Mouse (Mus musculus) forebrain, embryonic 15.5 days (tissue): ENCODE measurements around the gene Zswim3. TPM values are rescaled to one million over a fixed set of nuclear protein-coding genes. Genes with fewer than 3 reads are reported as not detected.
"Not testable (repeated sequence)": the region's sequence is repeated elsewhere in the genome, so short reads cannot be mapped to it uniquely, and the experiment has no call there.

Experiments used
- ATAC-seq: fragments of 200-750 bp; cut with Nextera tagmentation; replicated peaks from 2 replicates; pipeline ENCODE4 v1.8.0; 2017; ENCODE audit warnings: mild to moderate bottlenecking, moderate TSS enrichment, moderate library complexity
- H3K27ac ChIP-seq: fragments of 300-500 bp; sonication (generic); replicated peaks from 2 replicates; pipeline ENCODE4 v1.5.1; 2015; ENCODE audit warnings: mild to moderate bottlenecking, inconsistent platforms
- H3K27me3 ChIP-seq: fragments of 300-500 bp; sonication (generic); 2 replicates; pipeline ENCODE4 v1.6.1; 2015; ENCODE audit warnings: inconsistent platforms
- H3K36me3 ChIP-seq: fragments of 300-500 bp; sonication (generic); 2 replicates; pipeline ENCODE4 v1.6.1; 2015; ENCODE audit warnings: mild to moderate bottlenecking, inconsistent platforms
- H3K4me1 ChIP-seq: fragments of 300-500 bp; sonication (generic); 2 replicates; pipeline ENCODE4 v1.6.1; 2015; ENCODE audit warnings: inconsistent platforms
- H3K4me2 ChIP-seq: fragments of 300-500 bp; sonication (generic); replicated peaks from 2 replicates; pipeline ENCODE4 v1.6.1; 2015; ENCODE audit warnings: mild to moderate bottlenecking, inconsistent platforms
- H3K4me3 ChIP-seq: fragments of 300-500 bp; sonication (generic); 2 replicates; pipeline ENCODE4 v1.5.1; 2015; ENCODE audit warnings: mild to moderate bottlenecking, inconsistent platforms
- H3K9ac ChIP-seq: fragments of 300-500 bp; sonication (generic); replicated peaks from 2 replicates; pipeline ENCODE4 v1.6.1; 2015; ENCODE audit warnings: mild to moderate bottlenecking, inconsistent platforms
- H3K9me3 ChIP-seq: fragments of 300-500 bp; sonication (generic); 2 replicates; pipeline ENCODE4 v1.6.1; 2016; ENCODE audit warnings: inconsistent platforms
- WGBS: fragments of 180-500 bp; shearing (Covaris S2); methylation state at CpG from one replicate; pipeline ENCODE4 v1.1.7; 2015; ENCODE audit warnings: mixed read lengths; 5-methylcytosine and 5-hydroxymethylcytosine counted together
- polyA plus RNA-seq: library from polyadenylated mRNA; unstranded; fragments of >200 nt; fragmentation: Nextera tagmentation; extraction: Ambion mirVana; gene quantifications from 2 replicates; pipeline ENCODE4 v1.2.1, GENCODE M21; 2015

Gene Zswim3
- polyA plus RNA-seq, 1 experiment from 2014 or later, result 14.5 TPM

DNA sequence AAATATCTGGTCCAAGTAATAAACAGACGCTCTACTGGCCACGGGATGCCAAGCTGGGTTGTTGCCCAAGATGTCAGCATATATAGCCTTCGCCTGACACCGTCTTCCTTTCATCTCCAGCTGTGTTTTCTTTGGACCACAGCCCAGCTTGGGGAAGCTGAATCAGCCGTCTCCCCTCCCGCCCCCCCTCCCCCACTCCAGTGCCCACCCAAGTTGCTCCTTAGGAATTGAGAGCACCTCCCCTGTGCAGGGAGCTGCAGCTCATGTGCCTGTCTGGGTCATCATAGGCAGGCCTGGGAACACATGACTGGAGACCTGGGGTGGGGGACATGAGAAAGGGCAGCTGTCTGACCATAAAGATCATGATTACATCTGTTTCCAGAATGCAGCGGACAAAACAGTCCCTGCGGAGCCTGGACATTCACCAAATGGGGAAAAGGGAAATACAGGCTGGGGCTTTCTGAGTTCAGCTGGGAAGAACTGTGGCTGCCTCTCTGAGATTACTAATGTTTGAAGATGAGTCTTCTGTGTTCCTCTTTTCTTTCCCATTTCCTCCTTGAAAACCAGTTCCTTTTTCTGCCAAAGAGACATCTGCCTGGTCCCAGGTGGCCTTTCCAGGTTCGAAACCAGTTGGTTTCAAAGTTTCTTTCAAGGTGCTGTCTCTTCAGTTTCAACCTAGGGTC lies 57.4 kb downstream of the Zswim3 start:
- no peak for ATAC-seq
- H3K4me1 ChIP-seq, result peaks cover 19% of the 10 kb centered on the region
- no peak overlapping the region for H3K4me3 ChIP-seq
- peaks cover 14% of the 10 kb centered on the region; the same call in 1 of the 2 replicates for H3K27me3 ChIP-seq
- peak overlapping the region; percentile 16; the same call in 1 of the 2 replicates for H3K27ac ChIP-seq
- no peaks in the 10 kb centered on the region for H3K9me3 ChIP-seq
- 36% methylated on average over 9 of the region's 9 CpGs for WGBS
- H3K9ac ChIP-seq, result no peak overlapping the region
- H3K4me2 ChIP-seq, result no peak overlapping the region
- H3K36me3 ChIP-seq, result no peaks in the 10 kb centered on the region

DNA sequence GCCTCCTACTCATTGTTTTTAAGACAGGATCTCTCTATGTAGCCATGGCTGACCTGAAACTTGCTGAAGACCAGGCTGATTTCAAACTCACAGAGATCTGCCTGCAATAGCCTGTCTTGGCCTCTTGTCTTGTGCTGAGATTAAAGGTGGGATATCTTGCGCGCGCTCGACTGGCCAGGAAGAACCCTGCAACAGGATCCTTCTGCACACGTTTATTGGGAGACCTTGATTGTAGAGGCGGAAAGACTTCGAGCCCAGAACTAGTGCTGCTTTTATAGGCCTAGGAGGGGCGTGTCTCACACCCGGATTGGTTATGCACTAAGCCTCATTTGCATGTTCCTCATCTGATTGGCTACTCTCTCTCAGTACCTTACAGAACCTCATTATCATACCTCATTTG lies 58.5 kb downstream of the Zswim3 start:
- 92% methylated on average over 9 of the region's 9 CpGs for WGBS
- ATAC-seq, H3K36me3 ChIP-seq, H3K27me3 ChIP-seq, H3K9me3 ChIP-seq, H3K4me2 ChIP-seq, H3K9ac ChIP-seq, H3K4me3 ChIP-seq, H3K27ac ChIP-seq: not testable (repeated sequence)
- peaks cover 10% of the 10 kb centered on the region for H3K4me1 ChIP-seq

DNA sequence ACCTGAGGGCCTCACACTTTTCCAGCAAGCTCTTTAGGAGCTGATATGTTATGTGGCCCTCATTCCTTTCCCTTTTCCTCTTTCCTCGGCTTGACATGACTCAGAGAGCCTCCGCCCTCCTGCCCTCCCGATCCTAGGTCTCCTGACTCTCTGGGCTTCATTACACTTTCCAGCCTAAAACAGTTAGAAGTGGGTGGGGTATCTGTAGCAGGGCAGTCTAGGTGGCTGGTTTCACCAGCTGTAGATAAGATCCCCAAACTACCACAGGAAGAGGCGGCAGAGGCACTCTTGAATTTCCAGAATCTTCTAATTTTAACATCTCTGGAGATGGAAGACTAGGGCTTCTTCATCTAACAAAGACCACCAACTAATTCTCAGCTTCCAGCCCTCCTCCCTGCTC lies 59.7 kb downstream of the Zswim3 start:
- H3K4me2 ChIP-seq, result no peak overlapping the region
- no peak overlapping the region for H3K27ac ChIP-seq
- WGBS, result 94% methylated on average over 4 of the region's 4 CpGs
- peaks cover 2% of the 10 kb centered on the region; the same call in 1 of the 2 replicates for H3K27me3 ChIP-seq
- no peak overlapping the region for H3K9ac ChIP-seq
- no peaks in the 10 kb centered on the region for H3K36me3 ChIP-seq
- H3K4me3 ChIP-seq, result no peak overlapping the region
- peaks cover 10% of the 10 kb centered on the region for H3K4me1 ChIP-seq
- H3K9me3 ChIP-seq, result no peaks in the 10 kb centered on the region
- ATAC-seq, result no peak

DNA sequence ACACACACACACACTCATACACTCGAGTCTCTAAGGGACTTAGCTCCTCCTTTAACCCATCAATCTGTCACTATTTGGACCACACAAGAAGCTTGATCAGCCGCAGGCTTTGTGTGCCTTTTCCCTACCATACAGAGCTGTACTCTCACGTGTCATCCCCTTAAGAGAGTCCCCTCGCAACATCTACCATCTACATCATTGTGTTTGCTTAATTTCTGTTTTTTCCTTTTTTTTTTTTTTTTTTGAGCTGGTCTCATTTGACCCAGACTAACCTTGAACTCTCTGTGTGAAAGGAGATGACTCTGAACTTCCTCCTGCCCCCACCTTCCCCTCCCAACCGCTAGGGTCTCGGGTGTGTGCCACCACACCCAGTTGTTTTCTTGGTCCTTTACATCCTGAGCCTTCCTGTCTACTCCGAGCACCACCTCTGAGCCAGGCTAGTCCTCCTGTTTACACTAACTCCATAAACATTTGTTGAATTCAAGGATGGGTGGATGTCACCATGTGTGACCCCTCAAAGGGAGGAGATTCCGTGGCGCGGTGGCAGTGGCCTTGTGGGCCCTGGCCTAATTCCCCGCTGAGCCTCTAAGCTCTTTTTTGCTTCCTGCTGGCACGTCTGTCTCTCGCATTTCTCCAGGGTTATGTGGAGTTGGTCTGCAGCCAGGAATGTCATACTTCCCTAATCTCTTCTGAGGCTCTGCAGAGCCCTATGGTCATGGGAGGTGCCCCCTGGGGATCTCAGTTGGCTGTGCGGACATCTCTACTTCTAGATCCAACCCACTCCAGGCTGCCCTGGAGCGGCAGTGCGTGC lies 62.0 kb downstream of the Zswim3 start:
- peaks cover 7% of the 10 kb centered on the region for H3K4me1 ChIP-seq
- no peaks in the 10 kb centered on the region for H3K27me3 ChIP-seq
- no peak for ATAC-seq
- H3K36me3 ChIP-seq, result no peaks in the 10 kb centered on the region
- H3K9ac ChIP-seq, result no peak overlapping the region
- no peak overlapping the region for H3K27ac ChIP-seq
- no peaks in the 10 kb centered on the region for H3K9me3 ChIP-seq
- H3K4me3 ChIP-seq, result no peak overlapping the region
- 74% methylated on average over 16 of the region's 16 CpGs for WGBS
- H3K4me2 ChIP-seq, result no peak overlapping the region

DNA sequence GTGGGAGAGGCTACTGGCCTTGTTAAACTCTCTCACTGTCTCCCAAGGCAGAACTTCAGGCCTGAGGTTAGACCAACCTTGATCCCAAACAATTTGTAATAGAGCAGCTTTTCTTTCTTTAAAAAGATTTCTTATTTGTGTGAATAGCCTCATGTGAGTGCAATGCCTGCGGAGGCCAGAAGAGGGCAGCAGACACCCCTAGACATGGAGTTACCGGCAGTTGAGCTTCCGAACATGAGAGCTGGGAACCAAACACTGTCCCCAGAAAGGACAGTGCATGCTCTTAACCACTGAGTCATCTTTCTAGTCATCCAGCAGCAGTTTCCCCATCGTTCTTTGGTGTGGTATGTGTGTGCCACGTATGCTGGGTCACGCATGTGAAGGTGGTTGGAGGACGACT lies 62.7 kb downstream of the Zswim3 start:
- WGBS, result 92% methylated on average over 7 of the region's 7 CpGs
- no peak overlapping the region for H3K9ac ChIP-seq
- H3K9me3 ChIP-seq, result no peaks in the 10 kb centered on the region
- no peak overlapping the region for H3K4me2 ChIP-seq
- H3K4me1 ChIP-seq, result peaks cover 2% of the 10 kb centered on the region; the same call in 1 of the 2 replicates
- no peaks in the 10 kb centered on the region for H3K36me3 ChIP-seq
- no peak for ATAC-seq
- no peak overlapping the region for H3K4me3 ChIP-seq
- no peaks in the 10 kb centered on the region for H3K27me3 ChIP-seq
- no peak overlapping the region for H3K27ac ChIP-seq

DNA sequence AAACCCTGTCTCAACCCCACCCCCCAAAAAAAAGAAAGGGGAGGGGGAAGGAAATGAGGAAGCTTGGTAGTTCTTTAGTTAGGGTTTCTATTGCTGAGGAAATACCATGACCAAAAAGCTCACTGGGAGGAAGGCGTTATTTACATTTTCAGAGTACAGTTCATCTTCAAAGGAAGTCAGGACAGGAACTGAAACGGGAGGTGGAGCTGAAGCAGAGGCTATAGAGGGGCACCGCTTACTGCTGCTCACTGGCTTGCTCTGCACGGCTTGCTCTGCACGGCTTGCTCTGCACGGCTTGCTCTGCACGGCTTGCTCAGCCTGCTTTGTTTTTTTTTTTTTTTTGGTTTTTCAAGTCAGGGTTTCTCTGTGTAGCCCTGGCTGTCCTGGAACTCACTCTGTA lies 63.6 kb downstream of the Zswim3 start:
- Histone ChIP-seq H3K4me3 (no peak overlapping the region), H3K9ac (no peak overlapping the region), H3K27me3 (no peaks in the 10 kb centered on the region), H3K27ac (no peak overlapping the region), H3K4me2 (no peak overlapping the region), H3K4me1 (no peaks in the 10 kb centered on the region), H3K36me3 (no peaks in the 10 kb centered on the region), H3K9me3 (no peaks in the 10 kb centered on the region)
- WGBS, result 83% methylated on average over 7 of the region's 7 CpGs
- ATAC-seq, result no peak

Other genes starting within 250 kb of the Zswim3 start
- 4.3 and 4.5 TPM in 2 replicates for gene Wfdc2, start 242.7 kb upstream of the Zswim3 start, polyA plus RNA-seq
- not detected in 2 replicates for gene Spint3, start 231.6 kb upstream of the Zswim3 start, polyA plus RNA-seq
- gene Wfdc6a, start 219.7 kb upstream of the Zswim3 start, polyA plus RNA-seq, result not detected in 2 replicates
- not detected in 2 replicates for gene Eppin, start 211.5 kb upstream of the Zswim3 start, polyA plus RNA-seq
- not detected in 2 replicates for gene Wfdc6b, start 191.6 kb upstream of the Zswim3 start, polyA plus RNA-seq
- not detected in 2 replicates for gene Wfdc8, start 191.5 kb upstream of the Zswim3 start, polyA plus RNA-seq
- not detected in 2 replicates for gene Wfdc16, start 166.3 kb upstream of the Zswim3 start, polyA plus RNA-seq
- gene Wfdc10, start 149.1 kb upstream of the Zswim3 start, polyA plus RNA-seq, result not detected in 2 replicates
- not detected in 2 replicates for gene Wfdc9, start 148.5 kb upstream of the Zswim3 start, polyA plus RNA-seq
- not detected in 2 replicates for gene Wfdc11, start 131.0 kb upstream of the Zswim3 start, polyA plus RNA-seq
- not detected in 2 replicates for gene Wfdc13, start 120.0 kb upstream of the Zswim3 start, polyA plus RNA-seq
- not detected in 2 replicates for gene Spint4, start 106.6 kb upstream of the Zswim3 start, polyA plus RNA-seq
- gene Spint5, start 89.8 kb upstream of the Zswim3 start, polyA plus RNA-seq, result not detected in 2 replicates
- gene Wfdc3, start 59.2 kb upstream of the Zswim3 start, polyA plus RNA-seq, result 1.1 and 1.7 TPM in 2 replicates
- 73.9 and 74.9 TPM in 2 replicates for gene Dnttip1, start 59.1 kb upstream of the Zswim3 start, polyA plus RNA-seq
- 199 and 232 TPM in 2 replicates for gene Ube2c, start 35.2 kb upstream of the Zswim3 start, polyA plus RNA-seq
- gene Tnnc2, start 25.1 kb upstream of the Zswim3 start, polyA plus RNA-seq, result 0.45 and 0.60 TPM in 2 replicates
- 24.6 and 29.8 TPM in 2 replicates for gene Snx21, start 19.3 kb upstream of the Zswim3 start, polyA plus RNA-seq
- 17.1 and 17.2 TPM in 2 replicates for gene Acot8, start 216 bp upstream of the Zswim3 start, polyA plus RNA-seq
- gene Zswim1, start 17.6 kb downstream of the Zswim3 start, polyA plus RNA-seq, result 22.8 TPM in 2 replicates
- gene Spata25, start 23.4 kb downstream of the Zswim3 start, polyA plus RNA-seq, result not detected in 2 replicates
- 97.7 and 98.4 TPM in 2 replicates for gene Ctsa, start 27.8 kb downstream of the Zswim3 start, polyA plus RNA-seq
- gene Neurl2, start 28.4 kb downstream of the Zswim3 start, polyA plus RNA-seq, result 5.6 and 6.5 TPM in 2 replicates
- gene Pltp, start 52.6 kb downstream of the Zswim3 start, polyA plus RNA-seq, result 45.3 and 50.7 TPM in 2 replicates
- 94.8 and 101 TPM in 2 replicates for gene Pcif1, start 74.2 kb downstream of the Zswim3 start, polyA plus RNA-seq
- gene Zfp335, start 106.7 kb downstream of the Zswim3 start, polyA plus RNA-seq, result 15.7 and 16.7 TPM in 2 replicates
- gene Mmp9, start 135.7 kb downstream of the Zswim3 start, polyA plus RNA-seq, result 17.9 and 19.5 TPM in 2 replicates
- 16.2 and 17.2 TPM in 2 replicates for gene Slc12a5, start 155.7 kb downstream of the Zswim3 start, polyA plus RNA-seq
- 131 and 137 TPM in 2 replicates for gene Ncoa5, start 229.8 kb downstream of the Zswim3 start, polyA plus RNA-seq